Mouse (Mus musculus): ENCODE results near the gene Slc17a9.
A peak's percentile ranks its signal among the peaks of the same experiment; 100 is the strongest.
"Not testable (repeated sequence)": the region's sequence is repeated elsewhere in the genome, so short reads cannot be mapped to it uniquely, and the experiment has no call there.

The Slc17a9 gene

GRCm38 (mm10) chr2:180710276-180711155 lies 14.5 kb upstream of the Slc17a9 start:
- DNase-seq (ENCODE audit: low spot score), result no peak

DNA sequence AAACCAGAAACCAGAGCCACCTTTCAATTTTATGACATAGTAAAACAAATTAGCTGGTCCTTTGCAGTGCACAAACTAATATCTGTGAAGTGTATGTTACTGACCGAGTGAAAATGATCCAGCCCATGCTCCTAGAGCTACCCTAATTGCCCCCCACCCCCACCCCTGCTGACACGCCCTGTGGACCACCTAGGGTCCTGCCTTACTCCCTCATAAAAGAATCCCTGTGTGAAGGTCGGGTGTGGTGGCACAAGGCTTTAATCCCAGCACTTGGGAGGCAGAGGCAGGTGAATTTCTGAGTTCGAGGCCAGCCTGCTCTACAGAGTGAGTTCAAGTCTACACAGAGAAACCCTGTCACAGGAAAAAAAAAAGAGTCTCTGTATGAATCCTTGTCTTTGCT lies 13.5 kb upstream of the Slc17a9 start:
- no peak for DNase-seq (ENCODE audit: low spot score)

DNA sequence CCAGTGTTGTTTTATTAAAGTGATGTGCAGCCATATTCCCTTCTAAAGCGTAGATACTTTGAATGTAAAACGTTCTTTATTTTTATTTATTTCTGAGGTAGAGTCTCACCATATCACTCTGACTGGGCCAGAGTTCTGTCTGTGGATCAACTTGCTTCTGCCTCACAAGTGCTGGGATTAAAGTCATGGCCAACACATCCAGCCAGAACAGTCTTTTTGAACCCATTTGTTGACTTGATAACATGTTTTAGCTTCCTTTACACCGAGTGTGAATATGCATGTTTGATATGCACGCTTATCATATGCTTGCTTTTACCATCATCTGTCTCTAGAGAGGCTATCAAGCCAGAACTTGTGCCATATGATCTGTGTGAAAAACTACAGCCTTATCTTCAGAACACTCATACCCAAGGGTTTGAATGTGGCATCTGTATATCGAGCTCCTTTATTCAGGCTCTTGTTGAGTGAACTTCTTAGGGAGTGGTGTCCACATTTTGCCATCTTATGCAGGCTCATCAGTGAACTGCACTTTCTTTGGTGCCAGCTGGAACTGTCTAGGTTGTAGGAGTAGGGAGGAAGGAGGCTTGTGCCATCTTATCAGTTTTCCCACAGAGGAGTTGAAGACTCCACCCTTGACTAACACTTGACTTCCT lies 12.9 kb upstream of the Slc17a9 start:
- no peak for DNase-seq (ENCODE audit: low spot score)

- not testable (repeated sequence) for DNase-seq (ENCODE audit: low spot score)
These were observed 2.3 kb upstream of the Slc17a9 start for GRCm38 (mm10) chr2:180722748-180723147.

GRCm38 (mm10) chr2:180723865-180724264 lies 1.2 kb upstream of the Slc17a9 start:
- DNase-seq (ENCODE audit: low spot score), result no peak

DNA sequence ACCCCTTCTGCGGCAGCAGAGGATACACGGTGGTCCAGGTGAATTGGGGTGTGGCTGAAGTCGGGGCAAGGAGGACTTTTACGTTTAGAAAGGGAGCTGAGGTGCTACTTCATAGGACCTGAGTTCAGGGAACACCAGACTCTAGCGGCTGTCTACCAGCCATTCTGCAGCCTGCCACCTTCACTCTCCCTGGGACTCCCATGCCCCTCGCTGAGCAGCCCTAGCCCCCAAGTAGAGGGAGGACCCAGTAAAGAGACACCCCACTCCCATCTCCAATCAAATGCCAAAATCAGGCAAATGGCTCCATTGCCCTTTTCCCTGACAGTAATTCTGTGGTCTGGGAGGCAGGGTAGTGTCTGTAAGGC lies 333 bp downstream of the Slc17a9 start:
- no peak for DNase-seq (ENCODE audit: low spot score)

- DNase-seq (ENCODE audit: low spot score), result no peak
These were observed 980 bp downstream of the Slc17a9 start for GRCm38 (mm10) chr2:180725856-180726629.

- no peak for DNase-seq (ENCODE audit: low spot score)
These were observed 1.8 kb downstream of the Slc17a9 start for GRCm38 (mm10) chr2:180726658-180727442.

DNA sequence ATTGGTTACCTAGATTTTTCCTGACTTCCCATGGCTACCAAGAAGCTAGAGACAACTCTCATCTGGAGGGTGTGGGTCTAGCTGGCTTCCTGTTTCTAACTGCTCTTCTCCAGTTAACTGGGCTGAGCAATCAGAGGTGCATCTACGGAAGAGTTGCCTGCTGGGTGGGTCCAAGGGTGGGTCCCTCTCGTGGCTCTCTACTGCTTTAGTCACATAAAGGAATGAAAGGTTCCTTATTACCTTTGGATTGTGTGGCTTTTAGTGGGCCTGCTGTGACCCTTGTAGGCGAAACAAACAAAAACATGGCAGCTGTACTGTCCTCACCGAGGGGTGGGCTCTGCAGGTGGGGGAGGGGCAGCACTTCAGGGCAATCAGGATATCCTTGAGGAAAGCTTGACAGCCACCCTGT lies 2.6 kb downstream of the Slc17a9 start:
- no peak for DNase-seq (ENCODE audit: low spot score)

DNA sequence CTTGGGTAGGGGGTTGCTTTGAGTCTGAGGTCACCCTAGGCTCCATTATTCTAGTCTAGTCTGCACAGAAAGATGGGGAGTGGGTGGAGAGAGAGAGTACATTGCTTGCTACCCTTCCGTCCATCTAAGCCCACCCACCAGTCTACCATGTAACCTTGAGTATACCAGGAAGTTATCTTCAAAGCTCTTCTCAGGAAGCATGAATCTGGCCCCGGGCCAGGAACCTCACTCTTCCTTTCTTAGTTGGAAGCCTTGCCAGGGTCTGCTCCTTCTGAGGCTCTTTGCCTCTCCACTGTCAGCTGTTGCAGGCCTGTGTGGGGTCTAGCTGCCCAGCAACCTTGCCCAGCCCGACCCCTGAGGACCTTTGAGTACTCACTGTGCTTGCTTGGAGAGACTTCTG lies 6.0 kb downstream of the Slc17a9 start:
- no peak for DNase-seq (ENCODE audit: low spot score)

DNA sequence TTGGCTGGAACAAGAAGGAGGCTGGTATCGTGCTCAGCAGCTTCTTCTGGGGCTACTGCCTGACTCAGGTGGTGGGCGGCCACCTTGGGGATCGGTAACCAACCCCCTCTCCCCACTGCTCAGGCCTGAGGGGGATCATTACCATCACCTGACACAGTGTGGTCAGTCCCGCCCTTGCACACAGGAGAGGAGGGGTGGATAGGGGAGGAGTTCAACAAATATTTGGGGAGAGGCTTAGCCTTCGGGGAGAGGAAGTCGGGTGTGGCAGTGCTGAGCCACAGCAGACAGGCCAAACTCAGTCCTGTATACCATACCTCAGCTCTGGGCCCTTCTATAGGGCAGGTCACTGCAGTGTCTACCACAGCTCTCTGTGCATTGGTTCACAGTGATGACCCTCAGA lies 6.9 kb downstream of the Slc17a9 start:
- DNase-seq (ENCODE audit: low spot score), result no peak

DNA sequence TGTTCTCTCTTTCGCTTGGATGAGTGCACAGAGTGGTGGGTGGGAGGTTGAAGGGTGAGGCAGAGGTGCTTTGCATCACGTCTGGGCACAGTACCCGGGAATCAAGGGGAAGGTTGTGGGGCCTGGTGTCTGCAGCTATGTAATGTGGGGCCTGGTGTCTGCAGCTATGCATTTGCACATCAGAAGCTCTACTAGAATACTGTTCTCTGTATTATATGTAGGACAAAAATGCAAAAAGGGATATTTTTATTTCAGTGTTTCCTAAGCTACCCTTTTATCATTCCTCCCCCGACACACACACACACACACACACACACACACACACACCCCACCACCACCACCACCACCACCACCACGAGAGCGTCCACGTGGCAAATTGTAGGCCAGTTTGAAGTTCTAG lies 10.2 kb downstream of the Slc17a9 start:
- DNase-seq (ENCODE audit: low spot score), result no peak

- DNase-seq (ENCODE audit: low spot score), result no peak
These were observed 12.9 kb downstream of the Slc17a9 start for GRCm38 (mm10) chr2:180737984-180738383.

GRCm38 (mm10) chr2:180740349-180740748 lies 15.3 kb downstream of the Slc17a9 start:
- DNase-seq (ENCODE audit: low spot score), result no peak

DNA sequence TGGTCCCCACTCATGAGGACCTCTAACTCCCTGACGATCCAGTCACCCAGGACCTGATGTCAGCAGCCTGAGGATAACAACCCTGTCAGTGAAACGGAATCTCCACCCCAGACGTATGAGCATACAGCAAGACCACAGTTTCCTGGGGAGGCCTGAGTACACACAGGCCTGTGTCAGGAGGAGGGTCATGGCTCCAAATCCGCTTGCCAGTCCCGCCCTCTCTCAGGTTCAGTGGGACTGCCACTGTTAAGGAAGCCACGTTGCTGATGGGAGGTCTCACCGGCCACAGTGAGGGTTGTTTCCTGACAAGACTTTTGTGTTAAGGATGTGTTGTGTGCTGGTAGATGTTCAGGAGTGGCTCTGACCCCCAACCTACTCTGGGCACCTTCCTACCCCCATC lies 16.4 kb downstream of the Slc17a9 start:
- DNase-seq (ENCODE audit: low spot score), result no peak

GRCm38 (mm10) chr2:180742820-180743219 lies 17.8 kb downstream of the Slc17a9 start:
- DNase-seq (ENCODE audit: low spot score), result no peak

DNA sequence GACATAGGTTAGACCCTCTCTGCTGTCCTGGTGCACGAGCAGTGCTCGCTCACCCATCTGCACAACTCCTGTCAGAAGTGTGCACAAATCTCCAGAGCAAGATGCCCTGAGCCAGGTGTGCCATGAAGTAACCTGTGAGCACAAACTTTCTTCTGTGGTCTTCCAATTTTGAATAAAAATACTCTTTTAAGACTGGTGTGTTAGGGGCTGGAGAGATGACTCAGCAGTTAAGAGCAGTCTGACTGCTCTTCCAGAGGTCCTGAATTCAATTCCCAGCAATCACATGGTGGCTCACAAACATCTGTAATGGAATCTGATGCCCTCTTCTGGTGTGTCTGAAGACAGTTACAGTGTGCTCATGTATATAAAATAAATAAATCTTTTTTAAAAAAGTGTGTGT lies 18.3 kb downstream of the Slc17a9 start:
- no peak for DNase-seq (ENCODE audit: low spot score)

GRCm38 (mm10) chr2:180745248-180745927 lies 20.3 kb downstream of the Slc17a9 start:
- DNase-seq (ENCODE audit: low spot score), result peak; percentile 85

DNA sequence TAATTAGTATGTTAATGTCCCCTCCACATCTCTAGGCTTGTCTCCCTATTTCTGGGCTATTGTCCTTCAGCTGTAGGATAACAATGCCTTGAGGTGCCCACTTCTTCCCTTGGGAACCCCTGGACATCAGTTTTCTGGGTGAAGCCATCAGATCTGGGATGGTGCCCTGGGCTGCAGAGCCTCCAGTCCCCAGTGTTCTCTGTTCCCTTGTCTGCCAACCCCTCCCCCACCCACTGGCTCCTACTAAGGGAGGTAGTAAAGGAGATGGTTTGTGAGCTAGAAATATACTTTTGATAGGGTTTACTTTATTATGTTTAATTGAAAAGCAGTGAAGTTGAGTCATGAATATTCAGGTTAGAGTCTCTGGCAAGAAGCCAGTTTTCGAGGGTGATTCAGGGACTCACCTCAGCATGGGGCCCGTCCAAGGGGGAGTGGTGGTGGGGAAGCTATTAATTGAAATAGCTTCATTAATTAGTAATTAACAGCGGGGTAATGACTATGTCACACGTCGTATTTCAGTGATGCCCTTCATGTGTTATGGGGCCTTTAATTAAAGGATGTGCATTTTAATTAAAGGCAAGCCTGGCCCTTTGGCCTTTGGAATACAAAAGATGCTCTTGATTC lies 21.6 kb downstream of the Slc17a9 start:
- DNase-seq (ENCODE audit: low spot score), result no peak

- no peak for DNase-seq (ENCODE audit: low spot score)
These were observed 23.8 kb downstream of the Slc17a9 start for GRCm38 (mm10) chr2:180748904-180749303.

All from ovary, postnatal 14 days (tissue).